In the genomic region with DNA sequence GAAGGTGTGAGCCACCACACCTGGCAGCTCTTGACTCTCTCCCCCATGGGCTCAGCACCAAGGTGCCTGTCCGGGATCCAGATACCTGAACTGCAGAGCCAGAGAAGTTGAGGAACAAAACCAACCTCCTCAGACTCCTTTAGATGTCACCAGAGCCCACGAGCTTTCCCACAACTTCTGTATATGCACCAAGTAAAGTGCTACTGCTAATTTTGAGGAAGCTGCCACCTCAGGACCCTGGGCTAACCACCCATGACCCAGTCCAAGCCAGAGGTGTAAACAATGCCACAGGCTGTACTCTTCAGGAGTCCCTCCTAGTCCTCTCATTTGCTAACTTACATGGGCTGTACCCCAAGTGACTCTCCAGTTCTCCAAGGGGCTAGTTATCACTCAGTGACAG, we compare ENCODE assay signal across 34 mouse cellular contexts. TPM values are rescaled to one million over a fixed set of nuclear protein-coding genes. Genes with fewer than 3 reads are reported as not detected.
"Had no signal": no experiment of that assay in that cellular context is flagged by ENCODE, and none has a peak within 500 bp of the region (broad histone marks: within the 10 kb centered on the region; RNA-seq: fewer than 3 reads in every experiment).

No protein-coding gene starts in this region.

- ATAC-seq: hindbrain, embryonic 16.5 days; inflammation-experienced regulatory T-cells, adult 6 months; intestine, embryonic 15.5 days; intestine, embryonic 16.5 days; intestine, postnatal 0 days had no signal

- H3K4me3 ChIP-seq: heart, embryonic 10.5 days; heart, embryonic 12.5 days; heart, embryonic 13.5 days; heart, embryonic 15.5 days; hindbrain, embryonic 10.5 days; hindbrain, embryonic 12.5 days; hindbrain, embryonic 13.5 days; hindbrain, embryonic 15.5 days; intestine, embryonic 15.5 days; kidney, embryonic 15.5 days; left cerebral cortex, adult 2 months had no signal

- DNase-seq: heart, postnatal 10 days; heart, postnatal 14 days; heart, postnatal 36 days; heart, postnatal 4 days; kidney, adult 11 months; kidney, adult 18-20 months; kidney, adult 2 months; kidney, adult 8-10 months; kidney, adult 9 months; kidney, postnatal 10 days; kidney, postnatal 14 days; kidney, postnatal 25 days; kidney, postnatal 36 days; kidney, postnatal 4 days; layer of hippocampus, postnatal 36 days had no signal

- H3K27ac ChIP-seq: heart, embryonic 10.5 days; heart, embryonic 13.5 days; heart, embryonic 15.5 days; hindbrain, embryonic 10.5 days; hindbrain, embryonic 12.5 days; hindbrain, embryonic 13.5 days; hindbrain, embryonic 14.5 days; hindbrain, embryonic 15.5 days; hindbrain, postnatal 0 days; intestine, embryonic 15.5 days; kidney, embryonic 15.5 days; kidney, postnatal 0 days; left cerebral cortex, adult 2 months had no signal

RNA-seq across cellular contexts. Expression of gene Capn11, which starts 13.5 kb away (rescaled TPM):
- total RNA-seq: heart, postnatal 10 days; heart, postnatal 25 days; heart, postnatal 36 days had no signal
